Mouse (Mus musculus): ENCODE data around the gene Tob1. TPM values are rescaled to one million over a fixed set of nuclear protein-coding genes. Genes with fewer than 3 reads are reported as not detected.

Tob1 gene
- total RNA-seq, 2 experiments from 2014 or later, result 37.5 to 51.4 TPM

DNA sequence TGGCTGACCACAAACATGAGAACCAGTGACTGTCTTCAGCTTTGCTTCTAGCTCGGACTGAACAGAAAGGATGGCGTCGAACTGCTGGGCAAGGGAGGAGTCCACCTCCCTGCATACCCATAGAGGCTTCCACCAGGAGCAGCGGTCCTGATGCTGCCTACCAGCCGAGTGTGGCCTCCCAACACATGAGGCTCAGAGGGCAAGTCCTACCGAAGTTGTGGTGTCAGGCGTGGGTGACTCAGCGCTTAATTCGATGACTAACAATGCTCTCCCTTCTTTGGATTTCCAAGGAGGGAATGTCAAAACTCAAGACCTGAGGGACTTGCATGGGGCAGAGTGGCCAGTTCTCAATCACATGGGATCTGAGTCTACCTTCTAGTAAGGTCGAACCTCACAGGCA is 42.4 kb downstream of the Tob1 start:
- no peak for DNase-seq (ENCODE audit: low spot score in 2 of 2)
- intact Hi-C loops (cut with DNase I), result no loop called here

DNA sequence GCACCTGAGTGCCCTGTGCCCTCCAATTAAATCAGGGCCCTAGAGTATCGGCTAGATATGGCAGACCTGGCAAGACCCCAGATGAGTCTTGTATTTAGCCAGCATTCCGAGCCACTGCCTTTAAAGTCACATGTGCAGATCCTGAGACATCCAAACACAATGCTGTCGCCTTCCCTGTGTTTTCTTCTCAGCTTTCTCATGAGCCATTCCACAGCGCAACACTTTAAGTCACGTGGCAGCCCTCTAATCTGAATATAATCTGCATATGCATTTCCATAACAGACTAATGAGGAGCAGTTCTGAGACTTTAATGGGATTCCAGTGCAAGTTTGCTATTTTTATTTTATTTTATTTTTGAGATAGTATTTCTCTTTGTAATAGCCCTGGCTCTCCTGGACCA is 44.5 kb downstream of the Tob1 start:
- no peak for DNase-seq (ENCODE audit: low spot score in 2 of 2)
- intact Hi-C loops (cut with DNase I), result no loop called here

- intact Hi-C loops (cut with DNase I), result no loop called here
Measured at GRCm38 (mm10) chr11:94257987-94258386, 46.7 kb downstream of the Tob1 start.

DNA sequence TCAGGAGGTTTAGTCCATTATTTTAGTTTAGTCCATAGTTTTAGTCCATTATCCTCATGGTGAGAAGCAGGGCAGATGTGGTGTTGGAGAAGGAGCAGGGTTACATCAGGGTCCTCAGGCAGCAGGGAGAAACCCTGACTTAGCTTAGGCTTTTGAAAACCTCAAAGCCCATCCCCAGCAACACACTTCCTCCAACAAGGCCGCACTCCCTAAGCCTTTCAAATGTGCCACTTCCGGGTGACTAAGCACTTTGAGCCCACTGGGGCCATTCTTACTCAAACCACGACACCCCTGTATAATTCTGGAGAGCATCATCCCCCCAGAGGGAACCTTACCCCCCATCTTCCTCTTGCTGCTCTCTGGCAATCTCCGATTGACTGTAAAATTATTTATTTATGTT is 48.6 kb downstream of the Tob1 start:
- no peak for DNase-seq (ENCODE audit: low spot score in 2 of 2)
- intact Hi-C loops (cut with DNase I), result no loop called here

More at GRCm38 (mm10) chr11:94257987-94258386, 46.7 kb downstream of the Tob1 start:
- DNase-seq (ENCODE audit: low spot score in 2 of 2), result no peak

DNA sequence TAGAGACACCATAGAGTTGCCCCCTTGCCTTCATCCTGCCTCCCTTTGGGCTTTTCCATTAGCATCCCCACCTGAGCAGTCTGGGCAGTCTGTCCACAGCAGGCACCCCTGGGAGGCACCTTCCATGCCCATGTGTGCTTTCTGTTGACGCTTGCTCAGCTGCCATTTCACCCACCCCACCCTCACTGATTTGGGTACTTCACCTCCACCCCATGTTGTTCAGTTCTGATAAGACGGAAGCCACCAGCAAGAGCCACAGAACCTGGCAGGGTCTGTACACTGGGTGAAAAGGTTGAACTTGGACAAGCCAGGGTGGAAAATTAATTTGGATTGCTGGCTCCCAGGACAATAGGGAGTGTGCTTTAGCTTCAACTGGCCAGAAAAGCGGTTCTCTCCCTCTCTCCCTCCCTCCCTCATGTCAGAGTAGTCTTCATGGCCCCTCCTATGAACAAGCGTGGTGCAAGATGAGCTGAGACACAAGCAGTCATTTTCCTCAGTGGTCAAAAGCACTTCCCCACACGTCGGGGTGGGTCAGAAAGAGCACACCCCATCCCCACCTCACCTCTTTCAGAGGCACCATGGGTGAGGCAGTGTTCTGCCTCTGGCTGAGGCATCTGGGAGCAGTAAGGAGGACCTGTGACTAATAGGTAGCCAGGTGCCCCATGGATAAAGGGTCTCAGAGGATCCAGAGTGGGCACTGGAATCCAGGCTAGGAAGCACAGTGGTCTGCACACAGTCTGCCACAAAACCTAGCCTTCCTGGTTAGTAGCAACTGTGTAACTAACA is 50.5 kb downstream of the Tob1 start:
- intact Hi-C loops (cut with DNase I), result no loop called here

More for the DNA sequence above, 50.5 kb downstream of the Tob1 start:
- DNase-seq (ENCODE audit: low spot score in 2 of 2), result no peak

Other genes with a start within 250 kb of the Tob1 start
- 100 to 1,000 TPM in 1 of 2 experiments, 10 to 100 TPM in 1; 82.1 to 108 TPM for gene Gm20390, start 243.2 kb upstream of the Tob1 start, total RNA-seq (2021)
- 100 to 1,000 TPM; 109 to 116 TPM for gene Nme1, start 242.9 kb upstream of the Tob1 start, total RNA-seq (2021)
- gene Spag9, start 215.4 kb upstream of the Tob1 start, total RNA-seq (2021), result 100 to 1,000 TPM; 271 to 278 TPM
- 1 to 10 TPM; 1.3 to 1.5 TPM for gene Wfikkn2, start 34.6 kb downstream of the Tob1 start, total RNA-seq (2021)
- not detected for gene Gm21885, start 70.4 kb downstream of the Tob1 start, total RNA-seq (2021)
- 100 to 1,000 TPM in 1 of 2 experiments, 10 to 100 TPM in 1; 85.0 to 137 TPM for gene Luc7l3, start 110.5 kb downstream of the Tob1 start, total RNA-seq (2021)
- gene Ankrd40, start 116.5 kb downstream of the Tob1 start, total RNA-seq (2021), result 100 to 1,000 TPM; 136 to 145 TPM
- 1 to 10 TPM; 2.0 to 3.0 TPM for gene Abcc3, start 181.5 kb downstream of the Tob1 start, total RNA-seq (2021)